8 mouse cellular contexts compared by ENCODE assay signal in the genomic region with DNA sequence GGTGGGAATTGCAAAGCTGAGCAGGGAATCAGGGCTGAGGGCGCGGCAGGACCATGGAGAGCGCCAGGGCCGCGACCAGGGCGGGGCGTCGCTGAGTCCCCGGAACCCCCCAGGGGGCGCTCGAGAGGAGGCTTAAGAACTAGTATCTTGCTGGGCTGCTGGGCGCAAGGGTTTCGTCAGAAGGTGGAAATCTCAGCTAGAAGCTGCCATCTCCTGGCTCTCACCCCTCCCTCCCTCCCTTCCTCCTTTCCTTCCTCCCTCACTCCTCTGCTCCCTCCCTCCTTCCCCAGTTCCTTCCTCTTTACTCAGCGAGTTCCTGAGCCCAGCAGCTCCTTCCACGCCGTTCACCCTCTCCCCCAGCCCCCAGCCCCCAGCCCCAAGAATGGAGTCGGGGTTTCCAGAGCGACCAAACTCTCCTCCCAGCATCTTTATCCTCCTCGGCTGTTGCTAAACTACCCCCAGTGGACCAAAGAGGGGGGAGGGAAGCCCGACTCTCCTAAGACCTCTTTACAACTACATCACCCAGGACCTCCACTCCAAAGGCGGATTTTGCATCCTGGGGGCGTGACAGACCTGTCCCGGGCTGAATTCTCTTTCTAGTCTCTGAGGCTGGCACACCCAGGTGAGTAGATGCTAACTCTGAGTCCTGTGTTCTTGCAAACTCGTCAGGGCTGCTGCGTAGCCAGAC. TPM values are rescaled to one million over a fixed set of nuclear protein-coding genes. Genes with fewer than 3 reads are reported as not detected.
DNase-seq lines count a peak whose midpoint lies in the region; ATAC-seq and TF ChIP-seq lines count a peak whose summit lies in the region.

No protein-coding gene starts in this region.

- in situ Hi-C loops in CH12.LX (cut with MboI; ENCODE audit: low pct_ligation_motif_present, low pct_unique_long_range_greater_than_20kb, low sequenced_read_pairs), result loop anchor here (10.0 kb wide), 1 partner anchor 825 kb away; a partner anchor contains a TSS

- H3K9ac ChIP-seq in CH12.LX (ENCODE audit: insufficient read depth, low read depth), result no peak overlapping the region
- peak overlapping the region; percentile 17; the same call in 1 of the 2 replicates for H3K9ac ChIP-seq in forebrain, embryonic 15.5 days (replicated peaks)
- H3K9ac ChIP-seq in hindbrain, embryonic 14.5 days, result peak overlapping the region; percentile 48

- peaks cover 80% of the 10 kb centered on the region for H3K27me3 ChIP-seq in CH12.LX (replicated peaks)
- peaks cover 18% of the 10 kb centered on the region; the same call in 1 of the 2 replicates for H3K27me3 ChIP-seq in forebrain, embryonic 15.5 days
- peaks cover 26% of the 10 kb centered on the region for H3K27me3 ChIP-seq in hindbrain, embryonic 14.5 days (ENCODE audit: control insufficient read depth, insufficient read depth, low read length)

- H3K4me2 ChIP-seq in CH12.LX (ENCODE audit: insufficient read depth, low read depth, poor library complexity, severe bottlenecking), result no peak overlapping the region
- H3K4me2 ChIP-seq in forebrain, embryonic 15.5 days (replicated peaks), result peak overlapping the region; percentile 48
- H3K4me2 ChIP-seq in hindbrain, embryonic 14.5 days (replicated peaks), result peak overlapping the region; percentile 57

- dilution Hi-C loops in CH12.LX (cut with MboI; ENCODE audit: extremely low pct_ligation_motif_present, extremely low pct_unique_long_range_greater_than_20kb, low sequenced_read_pairs), result no loop called here

- peak; percentile 66 for DNase-seq in CH12.LX (ENCODE audit: extremely low read depth)
- peak; percentile 88 for DNase-seq in brain, adult 2 months (ENCODE audit: low read depth, low spot score)
- peak; percentile 75 for DNase-seq in hindbrain, embryonic 14.5 days (ENCODE audit: low spot score)
- peak; percentile 70 for DNase-seq in layer of hippocampus, postnatal 36 days
- DNase-seq in lung, postnatal 36 days, result peak; percentile 62
- DNase-seq in right cerebral cortex, postnatal 10 days (ENCODE audit: low spot score in 2 of 2), result peak; percentile 75 to 85
- DNase-seq in urinary bladder, postnatal 10 days (ENCODE audit: low spot score), result peak; percentile 22

- no peaks in the 10 kb centered on the region for H3K36me3 ChIP-seq in CH12.LX (replicated peaks in 1 of 2; ENCODE audit: control insufficient read depth in 1 of 2, insufficient read depth in 1 of 2, low read length in 1 of 2)
- no peaks in the 10 kb centered on the region for H3K36me3 ChIP-seq in forebrain, embryonic 15.5 days
- no peaks in the 10 kb centered on the region for H3K36me3 ChIP-seq in hindbrain, embryonic 14.5 days (replicated peaks; ENCODE audit: control insufficient read depth, insufficient read depth)

- H3K79me2 ChIP-seq in CH12.LX (replicated peaks; ENCODE audit: control insufficient read depth, extremely low read depth, insufficient read depth, poor library complexity, severe bottlenecking), result no peaks in the 10 kb centered on the region

- no peak for TF ChIP-seq POLR2A in CH12.LX (IDR thresholded peaks at IDR 0.05; ENCODE audit: low read depth, low read length)

- ATAC-seq in forebrain, embryonic 15.5 days (replicated peaks), result peak; percentile 82
- peak; percentile 31; the same call in 1 of the 2 replicates for ATAC-seq in hindbrain, embryonic 14.5 days (ENCODE audit: low FRiP score)

- H3K4me3 ChIP-seq in CH12.LX (replicated peaks in 1 of 3; ENCODE audit: low read depth in 2 of 3, low read length in 2 of 3, poor library complexity in 1 of 3), result no peak overlapping the region
- H3K4me3 ChIP-seq in forebrain, embryonic 15.5 days, result peak overlapping the region; percentile 32
- peak overlapping the region; percentile 28 for H3K4me3 ChIP-seq in hindbrain, embryonic 14.5 days (replicated peaks; ENCODE audit: low read length)

- H3K9me3 ChIP-seq in CH12.LX (replicated peaks; ENCODE audit: low read length), result no peaks in the 10 kb centered on the region
- H3K9me3 ChIP-seq in forebrain, embryonic 15.5 days, result no peaks in the 10 kb centered on the region
- no peaks in the 10 kb centered on the region for H3K9me3 ChIP-seq in hindbrain, embryonic 14.5 days (ENCODE audit: control insufficient read depth, low read length)

- TF ChIP-seq CTCF in CH12.LX (conservative IDR thresholded peaks at IDR 0.05 in 1 of 2, IDR thresholded peaks at IDR 0.05 in 1 of 2; ENCODE audit: low read depth in 2 of 2, low read length in 2 of 2), result peak in 1 of 2 experiments; percentile 77; a peak in 2 of 4 replicates

- no peak overlapping the region for H3K27ac ChIP-seq in CH12.LX (ENCODE audit: insufficient read depth, low read depth)
- no peak overlapping the region for H3K27ac ChIP-seq in forebrain, embryonic 15.5 days (replicated peaks)
- no peak overlapping the region for H3K27ac ChIP-seq in hindbrain, embryonic 14.5 days

- WGBS in forebrain, embryonic 15.5 days, result under 1% methylated on average over 24 of the region's 25 CpGs
- WGBS in hindbrain, embryonic 14.5 days, result under 1% methylated on average over 24 of the region's 25 CpGs

- no peaks in the 10 kb centered on the region for H3K4me1 ChIP-seq in CH12.LX (ENCODE audit: control insufficient read depth in 1 of 2, insufficient read depth in 2 of 2)
- peaks cover 12% of the 10 kb centered on the region for H3K4me1 ChIP-seq in forebrain, embryonic 15.5 days
- peaks cover 4% of the 10 kb centered on the region for H3K4me1 ChIP-seq in hindbrain, embryonic 14.5 days (replicated peaks; ENCODE audit: control insufficient read depth, insufficient read depth, low read length)

- no peak for TF ChIP-seq EP300 in CH12.LX (IDR thresholded peaks at IDR 0.05; ENCODE audit: low read length)

- peak; percentile 29 for TF ChIP-seq RAD21 in CH12.LX (IDR thresholded peaks at IDR 0.05; ENCODE audit: low read depth, low read length)

TF ChIP-seq in CH12.LX, 34 proteins besides CTCF, POLR2A, EP300 and RAD21:
- TF ChIP-seq USF2 (conservative IDR thresholded peaks at IDR 0.05; ENCODE audit: low read depth, low read length) (no peak), MAZ (IDR thresholded peaks at IDR 0.05; ENCODE audit: low read depth, low read length) (0 out of 2 replicates have a peak, but pooled peaks have one; percentile 61), ZMIZ1 (IDR thresholded peaks at IDR 0.05; ENCODE audit: low read depth, low read length) (no peak), SMC3 (IDR thresholded peaks at IDR 0.05; ENCODE audit: low read depth, low read length) (peak; percentile 56), MXI1 (IDR thresholded peaks at IDR 0.05; ENCODE audit: low read depth, low read length) (peak; percentile 44; the same call in 1 of the 2 replicates), NRF1 (IDR thresholded peaks at IDR 0.05; ENCODE audit: low read depth, low read length) (no peak), SIN3A (IDR thresholded peaks at IDR 0.05; ENCODE audit: low read length) (peak; percentile 58; the same call in 1 of the 2 replicates)

RNA-seq across cellular contexts. Expression of a gene that starts 22.5 kb away (rescaled TPM):
- total RNA-seq in CH12.LX (2012; rRNA removed) (not detected in 2 replicates), CH12.LX (2014; rRNA removed) (not detected in 2 replicates)
- polyA plus RNA-seq in CH12.LX (2012; ENCODE audit: insufficient read length, low read depth), result not detected in 2 replicates
- polyA plus RNA-seq in forebrain, embryonic 15.5 days (2015; fragmentation: Nextera tagmentation; extraction: Ambion mirVana), result 17.2 and 17.7 TPM in 2 replicates
- polyA plus RNA-seq in hindbrain, embryonic 14.5 days (2014; fragmentation: Nextera tagmentation; extraction: Ambion mirVana), result 11.5 and 15.3 TPM in 2 replicates
- total RNA-seq in layer of hippocampus, postnatal 36 days (2021), result 100 to 1,000 TPM; 123 to 148 TPM

Comparison
In these comparisons a context has a peak if more than half of its experiments do, and no peak if none do; other contexts are left out.
1. DNase-seq: peak in every context shown above with its lines; median percentile 88 in brain, adult 2 months; 80 in right cerebral cortex, postnatal 10 days; 75 in hindbrain, embryonic 14.5 days; 70 in layer of hippocampus, postnatal 36 days; 66 in CH12.LX; 62 in lung, postnatal 36 days; 22 in urinary bladder, postnatal 10 days.
2. H3K4me3 ChIP-seq: peak in forebrain, embryonic 15.5 days (single experiment) and hindbrain, embryonic 14.5 days (single experiment); none in CH12.LX (0 of 3).
3. RNA of a gene that starts 22.5 kb away (polyA plus RNA-seq): 17.2 to 17.7 TPM in forebrain, embryonic 15.5 days and 11.5 to 15.3 TPM in hindbrain, embryonic 14.5 days; not detected in CH12.LX; every median in the first group is over 10 times any median in the second.